Mouse (Mus musculus) frontal cortex, postnatal 36 days (tissue): ENCODE measurements at regions not wholly inside any gene's neighbourhood (a gene's known extent, or its start where the extent isn't known, plus 50 kb on each side); places are given as distances from the start of the nearest gene placed in this dataset.
A peak's percentile ranks its signal among the peaks of the same experiment; 100 is the strongest.

ENCODE experiments used
- DNase-seq, 2 experiments: peaks; one replicate each; pipeline ENCODE4 v3.0.0; 2022; ENCODE audit warnings: low spot score in 2 of 2

GRCm38 (mm10) chrX:103532620-103533199 is 97.7 kb upstream of the Zcchc13 start:
- peak; percentile 40 to 50 for DNase-seq

GRCm38 (mm10) chrX:103533306-103533705 is 97.1 kb upstream of the Zcchc13 start:
- DNase-seq, result peak; percentile 24 to 48

GRCm38 (mm10) chrX:103533831-103534230 is 96.6 kb upstream of the Zcchc13 start:
- no peak for DNase-seq

- DNase-seq, result no peak
Observed at GRCm38 (mm10) chrX:103546490-103547202, 83.7 kb upstream of the Zcchc13 start.

- DNase-seq, result peak; percentile 40 to 68
Observed at GRCm38 (mm10) chrX:103551304-103551703, 79.1 kb upstream of the Zcchc13 start.

- DNase-seq, result no peak
Observed at GRCm38 (mm10) chrX:103553196-103553595, 77.2 kb upstream of the Zcchc13 start.

- DNase-seq, result no peak
Observed at GRCm38 (mm10) chrX:103553605-103554004, 76.8 kb upstream of the Zcchc13 start.

- DNase-seq, result peak; percentile 32 to 47
Observed at GRCm38 (mm10) chrX:103555041-103555986, 75.1 kb upstream of the Zcchc13 start.

GRCm38 (mm10) chrX:103556046-103556445 is 74.3 kb upstream of the Zcchc13 start:
- no peak for DNase-seq

- DNase-seq, result no peak
Observed at GRCm38 (mm10) chrX:103556681-103557490, 73.5 kb upstream of the Zcchc13 start.

- DNase-seq, result no peak
Observed at GRCm38 (mm10) chrX:103557496-103557895, 72.9 kb upstream of the Zcchc13 start.

GRCm38 (mm10) chrX:103563531-103564246 is 66.7 kb upstream of the Zcchc13 start:
- DNase-seq, result peak; percentile 88 to 91

GRCm38 (mm10) chrX:103573344-103573743 is 57.0 kb upstream of the Zcchc13 start:
- DNase-seq, result no peak

- DNase-seq, result no peak
Observed at GRCm38 (mm10) chrX:103579484-103579883, 50.9 kb upstream of the Zcchc13 start.
